Mouse (Mus musculus): ENCODE data around the gene Rab27a.

- TF ChIP-seq CTCF (IDR thresholded peaks at IDR 0.05) (no peak), POLR2A (IDR thresholded peaks at IDR 0.05; ENCODE audit: insufficient read depth, low read depth, low read length) (no peak)
Observed at GRCm38 (mm10) chr9:73049833-73050232, 5.2 kb downstream of the Rab27a start.

All from heart, adult 2 months (tissue).